Mouse (Mus musculus): ENCODE measurements around the gene Taar5.

The Taar5 gene

GRCm38 (mm10) chr10:24007034-24007433 is 36.5 kb downstream of the Taar5 start:
- in situ Hi-C loops (cut with MboI; ENCODE audit: low sequenced_read_pairs), result no loop called here

DNA sequence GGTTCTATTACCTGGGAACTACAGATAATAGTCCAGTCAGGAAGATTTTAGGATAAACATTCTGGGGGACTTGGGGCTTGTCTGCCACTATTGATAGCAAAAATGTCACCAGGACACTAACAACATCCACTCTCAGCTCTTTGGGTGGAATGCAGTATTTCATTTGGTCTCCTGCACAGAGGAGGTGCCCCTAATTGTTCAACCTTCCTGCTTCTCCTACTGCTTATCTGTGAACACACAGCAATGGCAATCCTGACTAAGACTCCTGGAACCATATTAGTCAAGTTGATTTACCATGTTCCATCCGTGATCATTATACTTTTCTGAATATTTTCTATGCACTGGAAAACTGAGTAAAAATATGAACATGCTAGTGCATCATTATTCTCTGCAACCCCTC is 37.6 kb downstream of the Taar5 start:
- in situ Hi-C loops (cut with MboI; ENCODE audit: low sequenced_read_pairs), result no loop called here

Data from CH12F3 (cell line).